Mouse (Mus musculus) C2C12 (cell line): ENCODE data around the gene Orc3.

Experiments used
- CEBPB ChIP-seq: IDR thresholded peaks from one replicate; pipeline ENCODE4 v1.6.1; 2011; ENCODE audit warnings: low read depth, mild to moderate bottlenecking, control low read depth, moderate library complexity
- CTCF ChIP-seq: IDR thresholded peaks from one replicate; pipeline ENCODE4 v1.5.1; 2011; ENCODE audit not compliant: control insufficient read depth, insufficient read depth, insufficient read length
- FOSL1 ChIP-seq: IDR thresholded peaks from one replicate; pipeline ENCODE4 v1.8.0; 2011; ENCODE audit warnings: mild to moderate bottlenecking, low read length; ENCODE audit not compliant: poor library complexity, insufficient read depth, severe bottlenecking
- MAX ChIP-seq: IDR thresholded peaks from one replicate; pipeline ENCODE4 v1.6.1; 2011; ENCODE audit warnings: mild to moderate bottlenecking, control low read depth
- MYOD1 ChIP-seq: IDR thresholded peaks from one replicate; pipeline ENCODE4 v1.6.1; 2011; ENCODE audit warnings: low read depth; ENCODE audit not compliant: control insufficient read depth, insufficient read length
- MYOG ChIP-seq: IDR thresholded peaks from one replicate; pipeline ENCODE4 v1.6.1; 2011; ENCODE audit not compliant: control insufficient read depth, insufficient read length; ENCODE audit errors: extremely low read depth
- USF1 ChIP-seq: IDR thresholded peaks from one replicate; pipeline ENCODE4 v1.6.1; 2011; ENCODE audit warnings: low read depth, mild to moderate bottlenecking, control low read depth, moderate library complexity

GRCm38 (mm10) chr4:34551966-34552365 lies 62.8 kb downstream of the Orc3 start:
- no peak for TF ChIP-seq CTCF
- no peak for TF ChIP-seq USF1
- TF ChIP-seq CEBPB: no peak
- no peak for TF ChIP-seq MAX
- no peak for TF ChIP-seq MYOG
- TF ChIP-seq MYOD1: no peak
- TF ChIP-seq FOSL1: no peak
